Mouse (Mus musculus): Measurements from ENCODE around the gene BC037034. TPM values are rescaled to one million over a fixed set of nuclear protein-coding genes. Genes with fewer than 3 reads are reported as not detected.

BC037034 gene
- polyA plus RNA-seq, 1 experiment from 2014 or later = 3.9 TPM

Other genes starting within 250 kb of the BC037034 start
- not detected in 2 replicates for gene Smok3a, start 242.8 kb downstream of the BC037034 start, polyA plus RNA-seq (2015; fragmentation: Nextera tagmentation; extraction: Ambion mirVana)
- gene Smok3b, start 242.6 kb downstream of the BC037034 start, polyA plus RNA-seq (2015; fragmentation: Nextera tagmentation; extraction: Ambion mirVana) = not detected in 2 replicates
- not detected in 2 replicates for gene Smok3c, start 210.8 kb downstream of the BC037034 start, polyA plus RNA-seq (2015; fragmentation: Nextera tagmentation; extraction: Ambion mirVana)
- 16.5 and 17.7 TPM in 2 replicates for gene Zkscan1, start 178.9 kb downstream of the BC037034 start, polyA plus RNA-seq (2015; fragmentation: Nextera tagmentation; extraction: Ambion mirVana)
- 44.2 and 45.5 TPM in 2 replicates for gene Zscan21, start 147.1 kb downstream of the BC037034 start, polyA plus RNA-seq (2015; fragmentation: Nextera tagmentation; extraction: Ambion mirVana)
- gene Zfp113, start 108.3 kb downstream of the BC037034 start, polyA plus RNA-seq (2015; fragmentation: Nextera tagmentation; extraction: Ambion mirVana) = 13.3 and 15.1 TPM in 2 replicates
- 281 and 289 TPM in 2 replicates for gene Cops6, start 103.0 kb downstream of the BC037034 start, polyA plus RNA-seq (2015; fragmentation: Nextera tagmentation; extraction: Ambion mirVana)
- gene Ap4m1, start 92.0 kb downstream of the BC037034 start, polyA plus RNA-seq (2015; fragmentation: Nextera tagmentation; extraction: Ambion mirVana) = 22.2 and 22.4 TPM in 2 replicates
- gene Mcm7, start 91.6 kb downstream of the BC037034 start, polyA plus RNA-seq (2015; fragmentation: Nextera tagmentation; extraction: Ambion mirVana) = 132 and 136 TPM in 2 replicates
- gene Taf6, start 76.6 kb downstream of the BC037034 start, polyA plus RNA-seq (2015; fragmentation: Nextera tagmentation; extraction: Ambion mirVana) = 73.7 and 74.9 TPM in 2 replicates
- 44.9 and 47.2 TPM in 2 replicates for gene Cnpy4, start 76.5 kb downstream of the BC037034 start, polyA plus RNA-seq (2015; fragmentation: Nextera tagmentation; extraction: Ambion mirVana)
- 6.7 TPM in 2 replicates for gene Mblac1, start 69.7 kb downstream of the BC037034 start, polyA plus RNA-seq (2015; fragmentation: Nextera tagmentation; extraction: Ambion mirVana)
- gene Nxpe5, start 38.1 kb downstream of the BC037034 start, polyA plus RNA-seq (2015; fragmentation: Nextera tagmentation; extraction: Ambion mirVana) = 0.06 TPM in 1 of 2 replicates, not detected in the other
- gene Lamtor4, start 8.6 kb downstream of the BC037034 start, polyA plus RNA-seq (2015; fragmentation: Nextera tagmentation; extraction: Ambion mirVana) = 76.1 and 79.4 TPM in 2 replicates
- gene Gal3st4, start 8.8 kb upstream of the BC037034 start, polyA plus RNA-seq (2015; fragmentation: Nextera tagmentation; extraction: Ambion mirVana) = 3.8 and 4.5 TPM in 2 replicates
- gene Gm43720, start 15.9 kb upstream of the BC037034 start, polyA plus RNA-seq (2015; fragmentation: Nextera tagmentation; extraction: Ambion mirVana) = 0.13 and 0.41 TPM in 2 replicates
- 15.0 and 17.2 TPM in 2 replicates for gene Gpc2, start 16.0 kb upstream of the BC037034 start, polyA plus RNA-seq (2015; fragmentation: Nextera tagmentation; extraction: Ambion mirVana)
- gene Stag3, start 16.2 kb upstream of the BC037034 start, polyA plus RNA-seq (2015; fragmentation: Nextera tagmentation; extraction: Ambion mirVana) = 3.1 and 3.7 TPM in 2 replicates
- gene Pvrig, start 77.9 kb upstream of the BC037034 start, polyA plus RNA-seq (2015; fragmentation: Nextera tagmentation; extraction: Ambion mirVana) = 0.28 TPM in 1 of 2 replicates, not detected in the other
- gene Zfp157, start 177.4 kb upstream of the BC037034 start, polyA plus RNA-seq (2015; fragmentation: Nextera tagmentation; extraction: Ambion mirVana) = 24.1 and 27.0 TPM in 2 replicates